Mouse (Mus musculus) naive thymus-derived CD4-positive, alpha-beta T cell, adult 2 months (primary cell): ENCODE measurements around the gene Coasy.

ENCODE experiments used
- DNase-seq: peaks from one replicate; pipeline ENCODE4 v3.0.0-alpha.2; 2011; ENCODE audit warnings: low read depth

Gene Coasy

DNA sequence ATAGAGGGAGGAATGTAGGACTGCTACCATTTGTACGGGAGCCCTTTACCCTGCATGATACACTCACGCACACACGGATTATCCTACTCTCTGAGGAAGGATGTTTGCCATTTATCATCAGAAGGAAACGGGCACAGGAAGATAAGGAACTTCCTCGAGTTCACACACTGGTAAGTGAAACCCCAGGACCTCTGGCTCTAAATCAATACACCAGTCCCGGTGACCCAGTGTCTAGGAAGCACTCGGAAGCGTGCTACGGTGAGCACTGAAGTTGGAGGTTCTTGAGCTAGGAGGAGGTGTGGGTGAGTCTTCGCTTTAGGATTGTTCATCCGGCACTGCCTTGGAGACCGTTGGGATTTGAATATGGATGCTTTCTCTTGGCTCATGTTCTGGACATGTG is 50.7 kb downstream of the Coasy start:
- no peak for DNase-seq

DNA sequence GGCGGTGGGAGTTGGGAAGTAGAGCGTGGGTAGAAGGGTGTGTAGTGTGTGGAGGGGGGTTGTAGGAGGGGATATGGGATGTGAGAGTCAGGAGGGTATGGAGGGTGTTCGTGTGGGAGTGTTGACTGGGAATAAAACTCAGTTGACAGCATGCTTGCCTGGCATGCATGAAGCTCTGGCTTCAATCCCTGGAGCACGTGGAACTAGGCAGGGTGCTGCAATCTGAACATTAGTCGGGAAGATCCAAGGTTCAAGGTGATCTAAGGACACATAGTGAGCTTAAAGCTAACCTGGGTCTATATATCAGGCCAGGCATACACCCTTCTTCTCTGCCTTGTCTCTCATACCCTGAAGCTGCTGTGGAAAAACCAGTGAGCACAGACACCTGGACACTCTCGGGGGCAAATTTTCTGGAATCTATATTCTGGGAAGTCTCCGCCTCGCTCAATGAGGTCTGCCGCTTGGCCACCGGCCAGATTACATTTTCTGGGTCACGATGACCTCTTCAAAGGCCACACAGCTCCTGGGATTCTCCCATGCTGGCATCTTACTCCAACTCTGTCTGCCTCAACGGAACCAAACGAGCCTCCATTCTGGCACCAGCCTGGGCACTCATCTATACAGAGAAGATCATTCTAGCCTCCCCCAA is 52.0 kb downstream of the Coasy start:
- DNase-seq: no peak
